Mouse (Mus musculus): ENCODE data around the gene Slc25a31. TPM values are rescaled to one million over a fixed set of nuclear protein-coding genes. Genes with fewer than 3 reads are reported as not detected.

The Slc25a31 gene
- polyA plus RNA-seq, 1 experiment from 2014 or later = 0.05 TPM

DNA sequence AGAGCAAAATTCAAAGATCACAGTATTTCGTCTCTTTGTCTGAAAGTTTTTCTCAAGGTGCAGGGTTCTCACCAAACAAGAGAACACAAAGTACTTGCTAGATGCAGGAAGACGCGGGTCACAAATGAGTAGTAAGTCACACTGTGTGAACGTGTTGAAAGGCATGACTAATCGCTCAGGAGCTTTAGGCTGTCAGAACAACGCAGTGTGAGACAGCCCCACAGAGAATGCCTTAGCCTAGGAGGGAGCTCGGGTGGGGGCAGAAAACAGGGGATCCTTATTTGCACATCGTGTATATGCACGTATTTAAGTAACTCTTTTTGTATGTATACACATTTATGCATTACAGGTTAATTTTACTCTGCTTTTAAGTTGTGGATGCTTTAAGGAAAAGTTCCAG, 21.8 kb upstream of the Slc25a31 start:
- Histone ChIP-seq H3K4me3 (ENCODE audit: low read depth, low read length) (no peak overlapping the region), H3K27ac (ENCODE audit: low read depth) (no peak overlapping the region), H3K27me3 (ENCODE audit: insufficient read depth, low read length) (no peaks in the 10 kb centered on the region), H3K9ac (replicated peaks) (no peak overlapping the region), H3K9me3 (ENCODE audit: low read length) (no peaks in the 10 kb centered on the region), H3K4me1 (ENCODE audit: insufficient read depth) (0 out of 2 replicates have a peak, but pooled peaks cover 3% of the 10 kb centered on the region), H3K4me2 (ENCODE audit: low read depth, low read length) (no peak overlapping the region), H3K36me3 (replicated peaks; ENCODE audit: insufficient read depth, low read length) (no peaks in the 10 kb centered on the region)
- no peak for DNase-seq
- 68% methylated on average over 9 of the region's 9 CpGs for WGBS (ENCODE audit: insufficient replicate concordance)
- no peak for TF ChIP-seq CTCF (IDR thresholded peaks at IDR 0.05; ENCODE audit: low read depth)
- no peak for TF ChIP-seq EP300 (IDR thresholded peaks at IDR 0.05; ENCODE audit: low read depth)
- ATAC-seq = no peak

DNA sequence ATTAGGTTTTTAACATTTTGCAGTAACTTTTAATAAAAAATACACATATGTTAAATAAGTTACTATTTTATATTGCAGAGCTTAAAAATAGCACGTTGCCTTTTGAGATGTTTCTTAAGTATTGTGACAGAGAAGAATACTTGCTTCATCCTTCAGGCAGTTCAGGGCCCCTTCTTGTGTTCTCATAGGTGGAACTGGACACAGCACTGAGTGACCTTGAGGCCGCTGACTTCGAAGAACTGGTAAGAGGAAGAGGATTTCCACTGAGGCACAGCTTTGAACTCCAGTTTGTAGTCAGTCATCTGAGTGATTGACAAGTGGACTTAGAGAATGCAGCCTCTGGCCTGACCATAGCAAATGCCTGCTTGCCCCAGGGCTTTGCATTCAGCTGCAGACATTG, 21.1 kb upstream of the Slc25a31 start:
- H3K27me3 ChIP-seq (ENCODE audit: insufficient read depth, low read length) = no peaks in the 10 kb centered on the region
- H3K27ac ChIP-seq (ENCODE audit: low read depth) = no peak overlapping the region
- TF ChIP-seq EP300 (IDR thresholded peaks at IDR 0.05; ENCODE audit: low read depth) (no peak), CTCF (IDR thresholded peaks at IDR 0.05; ENCODE audit: low read depth) (no peak)
- 0 out of 2 replicates have a peak, but pooled peaks cover 3% of the 10 kb centered on the region for H3K4me1 ChIP-seq (ENCODE audit: insufficient read depth)
- no peaks in the 10 kb centered on the region for H3K36me3 ChIP-seq (replicated peaks; ENCODE audit: insufficient read depth, low read length)
- WGBS (ENCODE audit: insufficient replicate concordance) = 74% methylated on average over 3 of the region's 3 CpGs
- no peak for DNase-seq
- H3K9me3 ChIP-seq (ENCODE audit: low read length) = no peaks in the 10 kb centered on the region
- H3K4me3 ChIP-seq (ENCODE audit: low read depth, low read length) = no peak overlapping the region
- no peak overlapping the region for H3K4me2 ChIP-seq (ENCODE audit: low read depth, low read length)
- no peak for ATAC-seq
- no peak overlapping the region for H3K9ac ChIP-seq (replicated peaks)

DNA sequence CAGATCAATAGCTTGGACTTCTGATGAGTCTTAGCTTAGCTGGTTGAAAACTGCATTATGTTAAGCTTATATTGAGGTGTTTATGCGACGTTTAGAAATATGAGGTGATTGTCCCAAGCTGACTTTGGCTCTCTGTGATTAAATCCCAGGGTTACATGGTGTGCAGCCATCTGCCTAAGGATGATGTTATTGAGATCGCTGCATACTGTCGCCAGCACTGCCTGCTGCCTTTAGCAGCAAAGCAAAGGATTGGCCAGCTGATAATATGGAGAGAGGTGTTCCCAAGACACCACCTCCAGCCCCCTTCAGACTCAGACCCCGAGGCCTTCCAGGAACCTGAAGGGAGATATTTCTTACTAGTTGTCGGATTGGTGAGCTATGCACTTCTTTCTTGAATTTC, 17.1 kb upstream of the Slc25a31 start:
- ATAC-seq (no peak), DNase-seq (no peak)
- no peaks in the 10 kb centered on the region for H3K27me3 ChIP-seq (ENCODE audit: insufficient read depth, low read length)
- no peak for TF ChIP-seq CTCF (IDR thresholded peaks at IDR 0.05; ENCODE audit: low read depth)
- 75% methylated on average over 6 of the region's 6 CpGs for WGBS (ENCODE audit: insufficient replicate concordance)
- H3K36me3 ChIP-seq (replicated peaks; ENCODE audit: insufficient read depth, low read length) = no peaks in the 10 kb centered on the region
- H3K9me3 ChIP-seq (ENCODE audit: low read length) = no peaks in the 10 kb centered on the region
- no peak overlapping the region for H3K4me3 ChIP-seq (ENCODE audit: low read depth, low read length)
- peaks cover 6% of the 10 kb centered on the region; the same call in 1 of the 2 replicates for H3K4me1 ChIP-seq (ENCODE audit: insufficient read depth)
- no peak overlapping the region for H3K9ac ChIP-seq (replicated peaks)
- H3K27ac ChIP-seq (ENCODE audit: low read depth) = no peak overlapping the region
- H3K4me2 ChIP-seq (ENCODE audit: low read depth, low read length) = no peak overlapping the region

DNA sequence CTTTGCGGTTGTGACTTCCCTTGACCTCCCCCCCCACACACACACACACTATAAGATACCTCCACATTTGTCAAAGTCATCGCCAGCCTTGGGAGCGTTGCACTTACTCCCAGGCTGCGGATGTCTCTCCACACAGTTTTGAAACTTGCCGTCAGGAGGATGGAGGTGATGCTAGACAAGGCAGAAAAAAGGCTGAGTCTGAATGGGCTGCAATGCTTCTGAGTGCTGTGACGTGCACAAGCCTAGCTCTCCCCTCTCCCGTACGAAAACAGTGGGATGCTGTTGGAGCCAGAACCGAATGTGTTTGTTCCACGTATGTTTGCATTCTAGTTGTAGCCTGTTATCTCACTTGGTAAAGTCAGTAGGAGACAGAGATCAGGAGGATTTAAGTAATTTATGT, 15.2 kb upstream of the Slc25a31 start:
- no peaks in the 10 kb centered on the region for H3K27me3 ChIP-seq (ENCODE audit: insufficient read depth, low read length)
- no peak for TF ChIP-seq CTCF (IDR thresholded peaks at IDR 0.05; ENCODE audit: low read depth)
- no peak for TF ChIP-seq EP300 (IDR thresholded peaks at IDR 0.05; ENCODE audit: low read depth)
- 78% methylated on average over 10 of the region's 10 CpGs for WGBS (ENCODE audit: insufficient replicate concordance)
- ATAC-seq = no peak
- H3K4me3 ChIP-seq (ENCODE audit: low read depth, low read length) = no peak overlapping the region
- H3K27ac ChIP-seq (ENCODE audit: low read depth) = no peak overlapping the region
- H3K9ac ChIP-seq (replicated peaks) = no peak overlapping the region
- H3K4me2 ChIP-seq (ENCODE audit: low read depth, low read length) = no peak overlapping the region
- H3K9me3 ChIP-seq (ENCODE audit: low read length) = no peaks in the 10 kb centered on the region
- H3K36me3 ChIP-seq (replicated peaks; ENCODE audit: insufficient read depth, low read length) = no peaks in the 10 kb centered on the region
- H3K4me1 ChIP-seq (ENCODE audit: insufficient read depth) = peaks cover 6% of the 10 kb centered on the region; the same call in 1 of the 2 replicates
- DNase-seq = no peak

GRCm38 (mm10) chr3:40693960-40694359, 14.7 kb upstream of the Slc25a31 start:
- Histone ChIP-seq H3K4me3 (ENCODE audit: low read depth, low read length) (no peak overlapping the region), H3K9me3 (ENCODE audit: low read length) (no peaks in the 10 kb centered on the region), H3K4me1 (ENCODE audit: insufficient read depth) (peaks cover 6% of the 10 kb centered on the region), H3K27me3 (ENCODE audit: insufficient read depth, low read length) (no peaks in the 10 kb centered on the region), H3K27ac (ENCODE audit: low read depth) (no peak overlapping the region), H3K9ac (replicated peaks) (no peak overlapping the region), H3K4me2 (ENCODE audit: low read depth, low read length) (no peak overlapping the region), H3K36me3 (replicated peaks; ENCODE audit: insufficient read depth, low read length) (no peaks in the 10 kb centered on the region)
- no peak for ATAC-seq
- DNase-seq = no peak
- 62% methylated on average over 7 of the region's 7 CpGs for WGBS (ENCODE audit: insufficient replicate concordance)
- TF ChIP-seq CTCF (IDR thresholded peaks at IDR 0.05; ENCODE audit: low read depth) = no peak

DNA sequence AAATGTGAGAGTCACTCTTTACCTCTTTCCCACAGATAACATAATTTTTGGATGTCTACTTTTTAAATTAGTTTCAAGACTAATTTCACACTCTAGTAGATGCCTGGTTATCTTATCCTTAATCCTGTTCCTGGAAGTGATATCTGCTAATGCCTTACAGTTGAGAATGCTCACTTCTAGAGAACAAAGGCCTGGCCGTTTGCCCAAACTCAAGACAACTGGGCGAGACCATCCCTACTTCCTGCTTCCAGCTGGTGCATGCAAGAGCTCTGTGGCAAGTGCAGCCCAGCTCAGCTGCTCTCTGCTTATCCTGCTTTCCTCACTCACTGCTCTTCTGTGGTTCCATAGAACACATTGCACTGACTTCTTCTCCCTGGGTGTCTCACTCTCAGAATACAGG, 14.2 kb upstream of the Slc25a31 start:
- no peak overlapping the region for H3K4me2 ChIP-seq (ENCODE audit: low read depth, low read length)
- no peak overlapping the region for H3K9ac ChIP-seq (replicated peaks)
- no peaks in the 10 kb centered on the region for H3K9me3 ChIP-seq (ENCODE audit: low read length)
- ATAC-seq (peak; percentile 44; the same call in 1 of the 2 replicates), DNase-seq (peak; percentile 48)
- no peak overlapping the region for H3K4me3 ChIP-seq (ENCODE audit: low read depth, low read length)
- H3K27ac ChIP-seq (ENCODE audit: low read depth) = no peak overlapping the region
- H3K27me3 ChIP-seq (ENCODE audit: insufficient read depth, low read length) = no peaks in the 10 kb centered on the region
- peaks cover 6% of the 10 kb centered on the region for H3K4me1 ChIP-seq (ENCODE audit: insufficient read depth)
- H3K36me3 ChIP-seq (replicated peaks; ENCODE audit: insufficient read depth, low read length) = no peaks in the 10 kb centered on the region
- WGBS (ENCODE audit: insufficient replicate concordance) = 25% methylated on average over 2 of the region's 2 CpGs
- TF ChIP-seq EP300 (IDR thresholded peaks at IDR 0.05; ENCODE audit: low read depth) (peak; percentile 39; the same call in 1 of the 2 replicates), CTCF (IDR thresholded peaks at IDR 0.05; ENCODE audit: low read depth) (no peak)

- no peak for DNase-seq
- Histone ChIP-seq H3K27ac (ENCODE audit: low read depth) (no peak overlapping the region), H3K4me2 (ENCODE audit: low read depth, low read length) (no peak overlapping the region), H3K4me3 (ENCODE audit: low read depth, low read length) (no peak overlapping the region), H3K9me3 (ENCODE audit: low read length) (no peaks in the 10 kb centered on the region), H3K27me3 (ENCODE audit: insufficient read depth, low read length) (no peaks in the 10 kb centered on the region), H3K36me3 (replicated peaks; ENCODE audit: insufficient read depth, low read length) (no peaks in the 10 kb centered on the region), H3K9ac (replicated peaks) (no peak overlapping the region), H3K4me1 (ENCODE audit: insufficient read depth) (peaks cover 6% of the 10 kb centered on the region)
- no peak for ATAC-seq
- 84% methylated on average over 2 of the region's 2 CpGs for WGBS (ENCODE audit: insufficient replicate concordance)
- TF ChIP-seq EP300 (IDR thresholded peaks at IDR 0.05; ENCODE audit: low read depth) (no peak), CTCF (IDR thresholded peaks at IDR 0.05; ENCODE audit: low read depth) (no peak)
These were observed 13.5 kb upstream of the Slc25a31 start for GRCm38 (mm10) chr3:40695162-40695561.

All from liver, postnatal 0 days (tissue).